Mouse (Mus musculus) liver, embryonic 14.5 days (tissue): ENCODE measurements around the gene Gnat2.

ENCODE experiments used
- CTCF ChIP-seq: IDR thresholded peaks from 2 replicates; pipeline ENCODE4 v1.5.1; 2016; ENCODE audit warnings: antibody characterized with exemption, low read depth, control low read depth
- EP300 ChIP-seq: IDR thresholded peaks from 2 replicates; pipeline ENCODE4 v1.6.1; 2016; ENCODE audit warnings: antibody characterized with exemption, low read depth

GRCm38 (mm10) chr3:108101594-108101993, 9.0 kb downstream of the Gnat2 start:
- TF ChIP-seq CTCF (no peak), EP300 (no peak)
